Mouse (Mus musculus): ENCODE results near the gene Pld3.
A peak's percentile ranks its signal among the peaks of the same experiment; 100 is the strongest.

Pld3 gene

GRCm38 (mm10) chr7:27486770-27487697 is 66.0 kb downstream of the Pld3 start, which contains the start of gene Sertad1:
Sertad1 (plus strand) TSS chr7:27486910.
- DNase-seq (ENCODE audit: low spot score): peak; percentile 100

GRCm38 (mm10) chr7:27486102-27486769 is 66.8 kb downstream of the Pld3 start:
- no peak for DNase-seq (ENCODE audit: low spot score)

DNA sequence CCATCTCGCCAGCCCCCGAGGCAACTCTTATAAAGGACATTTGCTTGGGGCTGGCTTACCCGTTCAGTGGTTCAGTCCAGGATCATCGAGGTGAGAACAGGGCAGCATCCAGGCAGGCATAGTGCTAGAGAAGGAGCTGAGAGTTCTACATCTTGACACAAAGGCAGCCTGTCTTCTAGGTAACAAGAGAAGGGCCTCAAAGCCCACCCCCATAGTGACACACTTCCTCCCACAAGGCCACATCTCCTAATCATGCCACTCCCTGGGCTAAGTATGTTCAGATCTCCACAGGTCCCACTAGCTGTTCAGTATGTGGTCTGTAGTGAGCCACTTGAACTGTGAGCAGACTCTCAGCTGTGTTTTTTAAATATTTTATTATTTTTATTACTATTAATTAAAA is 69.2 kb downstream of the Pld3 start:
- no peak for DNase-seq (ENCODE audit: low spot score)
